Mouse (Mus musculus): ENCODE measurements around the gene Tmtc1. TPM values are rescaled to one million over a fixed set of nuclear protein-coding genes. Genes with fewer than 3 reads are reported as not detected.

Tmtc1 gene
- polyA plus RNA-seq, 1 experiment from 2014 or later: 2.9 TPM

GRCm38 (mm10) chr6:148329976-148330375 is 114.2 kb downstream of the Tmtc1 start:
- no peaks in the 10 kb centered on the region for H3K36me3 ChIP-seq
- H3K9me3 ChIP-seq: no peaks in the 10 kb centered on the region
- H3K9ac ChIP-seq (replicated peaks): no peak overlapping the region
- H3K4me2 ChIP-seq (replicated peaks): no peak overlapping the region
- no peaks in the 10 kb centered on the region for H3K27me3 ChIP-seq
- no peak for ATAC-seq
- no peak overlapping the region for H3K27ac ChIP-seq
- no peak overlapping the region for H3K4me3 ChIP-seq (replicated peaks)
- no peaks in the 10 kb centered on the region for H3K4me1 ChIP-seq (replicated peaks)

GRCm38 (mm10) chr6:148328928-148329327 is 115.3 kb downstream of the Tmtc1 start:
- no peak for ATAC-seq
- WGBS: 78% methylated on average over 2 of the region's 2 CpGs
- H3K36me3 ChIP-seq: no peaks in the 10 kb centered on the region

GRCm38 (mm10) chr6:148328130-148328529 is 116.1 kb downstream of the Tmtc1 start:
- Histone ChIP-seq H3K27ac (no peak overlapping the region), H3K4me2 (replicated peaks) (no peak overlapping the region), H3K27me3 (no peaks in the 10 kb centered on the region), H3K4me3 (replicated peaks) (no peak overlapping the region), H3K36me3 (no peaks in the 10 kb centered on the region), H3K4me1 (replicated peaks) (no peaks in the 10 kb centered on the region), H3K9me3 (no peaks in the 10 kb centered on the region), H3K9ac (replicated peaks) (no peak overlapping the region)
- WGBS: 75% methylated on average over 6 of the region's 6 CpGs
- no peak for ATAC-seq

More at GRCm38 (mm10) chr6:148328928-148329327, 115.3 kb downstream of the Tmtc1 start:
- no peaks in the 10 kb centered on the region for H3K27me3 ChIP-seq
- no peaks in the 10 kb centered on the region for H3K4me1 ChIP-seq (replicated peaks)
- no peak overlapping the region for H3K4me3 ChIP-seq (replicated peaks)
- H3K9ac ChIP-seq (replicated peaks): no peak overlapping the region
- H3K27ac ChIP-seq: no peak overlapping the region
- H3K4me2 ChIP-seq (replicated peaks): no peak overlapping the region
- H3K9me3 ChIP-seq: no peaks in the 10 kb centered on the region

GRCm38 (mm10) chr6:148318736-148319135 is 125.5 kb downstream of the Tmtc1 start:
- no peaks in the 10 kb centered on the region for H3K27me3 ChIP-seq
- no peak overlapping the region for H3K4me3 ChIP-seq (replicated peaks)
- H3K9me3 ChIP-seq: no peaks in the 10 kb centered on the region
- H3K4me1 ChIP-seq (replicated peaks): no peaks in the 10 kb centered on the region
- no peak overlapping the region for H3K27ac ChIP-seq
- H3K4me2 ChIP-seq (replicated peaks): no peak overlapping the region
- ATAC-seq: no peak
- H3K36me3 ChIP-seq: no peaks in the 10 kb centered on the region
- H3K9ac ChIP-seq (replicated peaks): no peak overlapping the region

GRCm38 (mm10) chr6:148315571-148316080 is 128.6 kb downstream of the Tmtc1 start:
- 87% methylated on average over 5 of the region's 5 CpGs for WGBS
- no peaks in the 10 kb centered on the region for H3K9me3 ChIP-seq
- no peaks in the 10 kb centered on the region for H3K36me3 ChIP-seq
- no peak overlapping the region for H3K27ac ChIP-seq
- H3K27me3 ChIP-seq: no peaks in the 10 kb centered on the region
- no peak overlapping the region for H3K4me2 ChIP-seq (replicated peaks)
- no peak overlapping the region for H3K9ac ChIP-seq (replicated peaks)
- ATAC-seq: no peak
- H3K4me3 ChIP-seq (replicated peaks): no peak overlapping the region
- H3K4me1 ChIP-seq (replicated peaks): no peaks in the 10 kb centered on the region

- Histone ChIP-seq H3K9ac (replicated peaks) (no peak overlapping the region), H3K4me2 (replicated peaks) (no peak overlapping the region), H3K4me1 (replicated peaks) (no peaks in the 10 kb centered on the region), H3K27ac (no peak overlapping the region), H3K4me3 (replicated peaks) (no peak overlapping the region), H3K9me3 (no peaks in the 10 kb centered on the region), H3K36me3 (no peaks in the 10 kb centered on the region), H3K27me3 (no peaks in the 10 kb centered on the region)
- ATAC-seq: no peak
These were observed 129.1 kb downstream of the Tmtc1 start for GRCm38 (mm10) chr6:148315106-148315505.

- no peaks in the 10 kb centered on the region for H3K4me1 ChIP-seq (replicated peaks)
- H3K36me3 ChIP-seq: no peaks in the 10 kb centered on the region
- no peaks in the 10 kb centered on the region for H3K9me3 ChIP-seq
- ATAC-seq: no peak
- 29% methylated on average over 2 of the region's 2 CpGs for WGBS
- H3K9ac ChIP-seq (replicated peaks): no peak overlapping the region
- H3K4me3 ChIP-seq (replicated peaks): no peak overlapping the region
- H3K27ac ChIP-seq: no peak overlapping the region
- H3K27me3 ChIP-seq: no peaks in the 10 kb centered on the region
- H3K4me2 ChIP-seq (replicated peaks): no peak overlapping the region
These were observed 133.2 kb downstream of the Tmtc1 start for GRCm38 (mm10) chr6:148310981-148311380.

GRCm38 (mm10) chr6:148305821-148306220 is 138.4 kb downstream of the Tmtc1 start:
- H3K27me3 ChIP-seq: no peaks in the 10 kb centered on the region
- H3K9me3 ChIP-seq: no peaks in the 10 kb centered on the region
- no peak overlapping the region for H3K27ac ChIP-seq
- 90% methylated on average over 5 of the region's 5 CpGs for WGBS
- H3K9ac ChIP-seq (replicated peaks): no peak overlapping the region
- ATAC-seq: no peak
- H3K4me1 ChIP-seq (replicated peaks): no peaks in the 10 kb centered on the region
- H3K4me2 ChIP-seq (replicated peaks): no peak overlapping the region
- no peak overlapping the region for H3K4me3 ChIP-seq (replicated peaks)
- H3K36me3 ChIP-seq: no peaks in the 10 kb centered on the region

GRCm38 (mm10) chr6:148305191-148305590 is 139.0 kb downstream of the Tmtc1 start:
- Histone ChIP-seq H3K4me3 (replicated peaks) (no peak overlapping the region), H3K27me3 (no peaks in the 10 kb centered on the region), H3K4me1 (replicated peaks) (no peaks in the 10 kb centered on the region), H3K9ac (replicated peaks) (no peak overlapping the region), H3K4me2 (replicated peaks) (no peak overlapping the region), H3K27ac (no peak overlapping the region), H3K9me3 (no peaks in the 10 kb centered on the region), H3K36me3 (no peaks in the 10 kb centered on the region)
- 85% methylated on average over 3 of the region's 3 CpGs for WGBS
- ATAC-seq: no peak

- H3K4me2 ChIP-seq (replicated peaks): no peak overlapping the region
- ATAC-seq: no peak
- H3K9me3 ChIP-seq: no peaks in the 10 kb centered on the region
- 83% methylated on average over 2 of the region's 2 CpGs for WGBS
- no peak overlapping the region for H3K9ac ChIP-seq (replicated peaks)
- H3K27ac ChIP-seq: no peak overlapping the region
- no peak overlapping the region for H3K4me3 ChIP-seq (replicated peaks)
- H3K27me3 ChIP-seq: no peaks in the 10 kb centered on the region
- no peaks in the 10 kb centered on the region for H3K4me1 ChIP-seq (replicated peaks)
- H3K36me3 ChIP-seq: no peaks in the 10 kb centered on the region
These were observed 141.9 kb downstream of the Tmtc1 start for GRCm38 (mm10) chr6:148302261-148302660.

GRCm38 (mm10) chr6:148297086-148297485 is 147.1 kb downstream of the Tmtc1 start:
- WGBS: 70% methylated on average over 4 of the region's 4 CpGs
- Histone ChIP-seq H3K4me2 (replicated peaks) (no peak overlapping the region), H3K27ac (no peak overlapping the region), H3K4me3 (replicated peaks) (no peak overlapping the region), H3K9me3 (no peaks in the 10 kb centered on the region), H3K9ac (replicated peaks) (no peak overlapping the region), H3K27me3 (no peaks in the 10 kb centered on the region), H3K4me1 (replicated peaks) (no peaks in the 10 kb centered on the region), H3K36me3 (no peaks in the 10 kb centered on the region)
- no peak for ATAC-seq

GRCm38 (mm10) chr6:148296418-148296817 is 147.8 kb downstream of the Tmtc1 start:
- Histone ChIP-seq H3K27ac (no peak overlapping the region), H3K36me3 (no peaks in the 10 kb centered on the region), H3K27me3 (no peaks in the 10 kb centered on the region), H3K4me3 (replicated peaks) (no peak overlapping the region), H3K9ac (replicated peaks) (no peak overlapping the region), H3K4me1 (replicated peaks) (no peaks in the 10 kb centered on the region), H3K9me3 (no peaks in the 10 kb centered on the region), H3K4me2 (replicated peaks) (no peak overlapping the region)
- no peak for ATAC-seq

- H3K36me3 ChIP-seq: no peaks in the 10 kb centered on the region
- H3K9ac ChIP-seq (replicated peaks): no peak overlapping the region
- WGBS: 28% methylated on average over 4 of the region's 4 CpGs
- no peaks in the 10 kb centered on the region for H3K9me3 ChIP-seq
- no peak overlapping the region for H3K4me2 ChIP-seq (replicated peaks)
- ATAC-seq: no peak
- H3K4me1 ChIP-seq (replicated peaks): no peaks in the 10 kb centered on the region
- H3K4me3 ChIP-seq (replicated peaks): no peak overlapping the region
- no peaks in the 10 kb centered on the region for H3K27me3 ChIP-seq
- H3K27ac ChIP-seq: no peak overlapping the region
These were observed 149.7 kb downstream of the Tmtc1 start for GRCm38 (mm10) chr6:148294506-148294905.
